Mouse (Mus musculus) erythroblast, embryonic 14.5 days (primary cell): ENCODE data around the gene Fkbp9. TPM values are rescaled to one million over a fixed set of nuclear protein-coding genes. Genes with fewer than 3 reads are reported as not detected.
A peak's percentile ranks its signal among the peaks of the same experiment; 100 is the strongest.

Experiments
- H3K27me3 ChIP-seq: 2 replicates; pipeline ENCODE4 v1.6.1; 2012; ENCODE audit warnings: inconsistent platforms; ENCODE audit not compliant: control insufficient read depth
- H3K36me3 ChIP-seq: 2 replicates; pipeline ENCODE4 v1.6.1; 2012; ENCODE audit warnings: mild to moderate bottlenecking, inconsistent platforms; ENCODE audit not compliant: control insufficient read depth
- H3K4me1 ChIP-seq: 2 replicates; pipeline ENCODE4 v1.6.1; 2012; ENCODE audit warnings: inconsistent platforms; ENCODE audit not compliant: control insufficient read depth
- H3K4me3 ChIP-seq: replicated peaks from 2 replicates; pipeline ENCODE3; 2012; ENCODE audit warnings: moderate library complexity, mild to moderate bottlenecking, inconsistent platforms
- H3K9me3 ChIP-seq: 2 replicates; pipeline ENCODE4 v1.6.1; 2012; ENCODE audit warnings: low read length, inconsistent platforms, mixed read lengths; ENCODE audit not compliant: control insufficient read depth
- GATA1 ChIP-seq: IDR thresholded peaks from 2 replicates; pipeline ENCODE4 v1.6.1; 2012; ENCODE audit warnings: low read length, inconsistent platforms, mixed read lengths
- TAL1 ChIP-seq: IDR thresholded peaks from 3 replicates; pipeline ENCODE4 v1.6.1; 2012; ENCODE audit warnings: low read length, inconsistent platforms, mixed read lengths
- polyA plus RNA-seq: library from polyadenylated mRNA; stranded (reverse); fragments of >175 nt; gene quantifications from 2 replicates; pipeline ENCODE4 v1.2.3, GENCODE M21; 2012

The Fkbp9 gene
- polyA plus RNA-seq, 1 experiment = 0.04 TPM

DNA sequence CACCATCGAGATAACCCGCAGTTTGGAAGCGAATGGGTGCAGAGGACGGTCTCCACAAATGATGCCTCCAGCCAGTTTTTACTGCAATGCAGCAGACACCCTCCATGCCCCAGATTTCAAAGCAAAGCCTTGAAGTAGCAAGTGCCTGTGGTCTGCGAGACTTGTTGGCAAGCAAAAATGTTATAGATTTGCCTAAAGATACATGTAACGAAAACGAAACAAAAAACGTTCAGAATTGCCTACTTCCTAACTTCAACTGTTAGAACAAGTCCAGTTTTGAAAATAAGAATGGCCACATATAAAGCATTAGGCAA, 33.8 kb upstream of the Fkbp9 start:
- TF ChIP-seq GATA1 (no peak), TAL1 (no peak)
- Histone ChIP-seq H3K27me3 (no peaks in the 10 kb centered on the region), H3K36me3 (peaks cover 26% of the 10 kb centered on the region), H3K4me1 (peaks cover 38% of the 10 kb centered on the region), H3K9me3 (no peaks in the 10 kb centered on the region), H3K4me3 (peak overlapping the region; percentile 93)

DNA sequence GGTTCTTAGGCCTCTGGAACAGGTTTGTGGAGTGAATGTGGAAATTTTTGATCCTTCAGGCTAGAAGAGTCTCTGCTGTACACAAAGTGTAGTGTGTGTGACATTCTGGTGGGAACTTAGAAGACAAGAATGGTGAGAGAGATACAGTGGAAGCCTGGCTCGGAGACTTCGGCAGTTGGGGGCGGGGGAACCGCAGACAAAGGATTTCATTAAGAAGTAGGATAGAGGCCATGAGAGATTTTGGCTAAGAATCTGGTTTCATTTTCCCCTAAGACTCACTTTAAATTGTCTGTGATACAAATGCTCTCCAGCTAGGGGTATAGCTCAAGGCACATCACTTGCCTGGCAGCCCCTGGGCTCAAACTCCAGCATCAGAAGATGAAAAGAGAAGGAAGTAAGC, 26.8 kb upstream of the Fkbp9 start:
- H3K36me3 ChIP-seq = no peaks in the 10 kb centered on the region
- no peaks in the 10 kb centered on the region for H3K9me3 ChIP-seq
- H3K4me3 ChIP-seq = no peak overlapping the region
- no peaks in the 10 kb centered on the region for H3K4me1 ChIP-seq
- H3K27me3 ChIP-seq = peaks cover 35% of the 10 kb centered on the region
- TF ChIP-seq TAL1 = no peak
- no peak for TF ChIP-seq GATA1

DNA sequence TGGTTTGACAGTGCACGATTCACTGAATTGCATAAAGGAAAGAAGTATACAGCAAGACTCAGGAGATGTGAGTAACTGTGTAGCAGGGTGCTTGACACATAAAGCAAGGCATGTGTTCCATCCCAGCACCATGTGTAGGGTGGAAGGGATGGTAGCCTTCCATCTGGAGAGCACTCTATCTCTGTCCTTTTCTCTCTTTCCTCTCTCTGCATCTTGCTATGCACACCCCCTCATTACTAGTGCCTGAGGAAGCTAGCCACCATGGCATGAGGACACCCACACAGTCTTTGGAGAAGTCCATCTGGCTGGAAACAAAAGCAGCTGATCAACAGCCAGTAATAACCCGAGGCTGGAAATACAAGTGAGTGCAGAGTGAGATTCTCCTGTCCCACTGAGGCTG, 25.7 kb upstream of the Fkbp9 start:
- Histone ChIP-seq H3K36me3 (no peaks in the 10 kb centered on the region), H3K27me3 (peaks cover 35% of the 10 kb centered on the region), H3K9me3 (no peaks in the 10 kb centered on the region), H3K4me1 (no peaks in the 10 kb centered on the region), H3K4me3 (no peak overlapping the region)
- TF ChIP-seq GATA1 (no peak), TAL1 (no peak)

DNA sequence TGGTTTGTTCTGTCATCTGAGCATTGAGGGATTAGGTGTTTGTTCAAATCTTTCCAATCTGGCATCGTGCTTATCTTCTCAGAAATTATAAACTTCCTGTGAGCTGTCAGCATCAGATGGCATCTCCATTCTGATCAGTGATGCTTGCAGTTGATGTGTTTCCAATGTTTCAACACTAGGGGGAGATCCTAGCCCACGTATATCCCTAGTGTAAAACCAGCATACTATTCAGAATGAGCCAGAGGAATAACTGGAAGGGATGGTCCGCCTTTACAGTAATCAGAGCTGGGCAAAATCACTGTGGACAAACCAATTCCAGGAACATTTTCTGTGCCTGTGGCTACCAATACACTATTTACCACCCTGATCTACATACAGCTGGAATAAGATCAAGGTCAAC, 23.2 kb upstream of the Fkbp9 start:
- H3K9me3 ChIP-seq = no peaks in the 10 kb centered on the region
- no peak overlapping the region for H3K4me3 ChIP-seq
- H3K27me3 ChIP-seq = peaks cover 35% of the 10 kb centered on the region
- H3K36me3 ChIP-seq = no peaks in the 10 kb centered on the region
- no peaks in the 10 kb centered on the region for H3K4me1 ChIP-seq
- TF ChIP-seq TAL1 = no peak
- TF ChIP-seq GATA1 = no peak

DNA sequence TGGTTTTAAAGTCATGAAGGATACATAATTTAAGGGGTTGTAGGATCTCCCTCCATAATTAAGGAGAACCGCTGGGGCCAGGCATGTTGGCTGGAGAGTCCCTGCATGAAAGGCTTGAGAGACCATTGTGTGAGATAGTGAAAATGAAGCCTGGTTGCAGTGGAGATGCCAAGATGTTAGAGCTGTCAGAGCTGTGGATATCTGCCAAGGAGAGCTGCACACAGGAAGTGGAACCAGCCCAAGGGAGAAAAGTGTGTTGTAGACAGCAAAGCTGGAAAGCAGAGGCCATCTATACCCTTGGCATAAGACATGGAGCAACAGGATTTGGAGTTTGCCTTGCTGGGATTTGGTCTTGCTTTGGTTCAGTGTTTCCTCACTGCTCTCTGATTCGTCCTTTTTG, 18.5 kb upstream of the Fkbp9 start:
- TF ChIP-seq GATA1 (no peak), TAL1 (no peak)
- Histone ChIP-seq H3K9me3 (no peaks in the 10 kb centered on the region), H3K36me3 (no peaks in the 10 kb centered on the region), H3K27me3 (peaks cover 3% of the 10 kb centered on the region; the same call in 1 of the 2 replicates), H3K4me1 (no peaks in the 10 kb centered on the region), H3K4me3 (no peak overlapping the region)

DNA sequence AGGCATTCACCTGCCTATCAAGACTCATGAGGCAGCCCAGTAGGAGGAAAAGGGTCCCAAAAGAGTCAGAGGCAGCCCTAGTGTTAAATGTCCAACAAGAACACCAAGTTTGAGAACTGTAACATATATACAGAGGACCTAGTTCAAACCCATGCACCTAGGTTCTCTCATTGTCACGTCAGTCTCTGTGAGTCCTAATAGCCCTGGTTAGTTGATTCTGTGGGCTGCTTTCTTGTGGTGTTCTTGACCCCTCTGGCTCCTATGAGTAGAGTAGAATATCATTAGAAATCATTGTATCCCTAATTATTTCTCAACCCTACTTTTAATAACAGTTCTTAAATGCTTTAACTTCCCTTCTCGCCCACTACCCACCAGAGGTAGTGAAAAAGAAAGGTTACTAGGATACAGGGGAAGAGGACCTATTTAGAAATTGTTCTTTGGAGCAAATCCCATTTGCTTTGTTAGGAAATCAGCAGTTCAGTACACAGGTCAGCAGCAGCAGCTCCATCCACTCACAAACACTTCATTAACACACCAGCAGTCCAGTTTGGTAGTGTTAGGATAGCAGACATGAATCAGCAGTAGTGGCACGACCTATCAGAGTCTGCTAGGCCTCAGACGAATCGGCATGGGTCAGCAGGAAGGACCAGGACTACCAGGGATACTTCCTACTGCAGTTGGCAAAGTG, 13.3 kb upstream of the Fkbp9 start:
- H3K4me3 ChIP-seq = no peak overlapping the region
- no peaks in the 10 kb centered on the region for H3K9me3 ChIP-seq
- no peaks in the 10 kb centered on the region for H3K27me3 ChIP-seq
- no peak for TF ChIP-seq GATA1
- no peak for TF ChIP-seq TAL1
- H3K36me3 ChIP-seq = no peaks in the 10 kb centered on the region
- H3K4me1 ChIP-seq = peaks cover 4% of the 10 kb centered on the region

DNA sequence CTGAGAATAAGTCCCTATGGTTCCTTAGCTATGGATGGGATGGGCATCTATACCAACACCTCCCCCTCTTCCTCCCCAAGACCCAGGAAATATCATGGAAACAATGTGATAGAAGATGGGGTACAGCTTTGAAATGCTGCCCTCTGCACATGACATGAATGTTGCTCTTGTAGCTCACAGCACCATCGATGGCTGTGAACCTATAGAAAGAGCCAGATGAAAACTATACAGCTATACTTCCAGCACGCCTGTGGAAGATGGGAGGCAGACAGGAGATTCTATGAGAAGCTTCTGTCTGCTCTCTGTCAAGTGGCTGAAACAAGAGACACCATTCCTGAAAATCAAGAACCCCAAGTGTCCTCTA, 12.8 kb upstream of the Fkbp9 start:
- H3K4me1 ChIP-seq = peaks cover 4% of the 10 kb centered on the region
- H3K27me3 ChIP-seq = no peaks in the 10 kb centered on the region
- H3K4me3 ChIP-seq = no peak overlapping the region
- H3K36me3 ChIP-seq = no peaks in the 10 kb centered on the region
- no peak for TF ChIP-seq GATA1
- TF ChIP-seq TAL1 = no peak
- no peaks in the 10 kb centered on the region for H3K9me3 ChIP-seq

DNA sequence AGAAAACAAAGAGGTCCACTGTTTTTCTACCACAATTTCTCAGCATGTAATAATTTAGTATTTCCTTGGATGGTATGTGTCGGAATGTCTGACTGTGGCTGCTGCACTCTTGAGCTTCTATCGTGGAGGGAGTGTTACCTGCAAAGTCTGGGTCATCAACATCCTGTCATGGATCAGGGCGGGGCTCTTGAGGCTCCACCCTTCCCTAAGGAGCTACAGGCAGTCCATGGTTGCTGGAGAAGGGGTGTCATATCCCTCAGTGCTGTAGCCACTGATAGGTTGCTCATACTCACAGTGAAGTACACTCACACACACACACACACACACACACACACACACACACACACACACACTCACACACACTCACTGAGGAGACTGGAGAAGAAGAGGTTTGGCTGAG, 6.2 kb upstream of the Fkbp9 start:
- H3K27me3 ChIP-seq = peaks cover 3% of the 10 kb centered on the region
- TF ChIP-seq TAL1 (no peak), GATA1 (no peak)
- no peaks in the 10 kb centered on the region for H3K36me3 ChIP-seq
- H3K9me3 ChIP-seq = no peaks in the 10 kb centered on the region
- no peak overlapping the region for H3K4me3 ChIP-seq
- H3K4me1 ChIP-seq = peaks cover 13% of the 10 kb centered on the region

DNA sequence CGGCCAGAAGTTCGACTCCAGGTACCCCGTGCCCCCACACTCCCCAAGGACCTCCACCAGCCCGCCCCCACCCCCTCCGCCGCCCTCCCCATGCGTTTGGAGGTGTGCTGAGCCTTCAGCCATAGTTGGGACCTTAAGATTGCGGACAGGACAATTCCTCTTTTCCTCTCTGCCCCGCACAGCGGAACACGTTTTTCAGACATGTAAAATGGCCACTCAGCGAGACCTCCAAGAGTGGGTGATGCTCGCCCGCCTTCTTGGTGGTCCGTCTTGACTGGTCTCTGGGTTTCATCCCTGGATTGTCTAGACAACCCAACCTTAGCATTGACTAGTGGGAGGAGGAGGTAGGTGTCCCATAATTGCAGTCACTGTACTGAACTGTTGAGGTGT, 543 bp downstream of the Fkbp9 start:
- H3K27me3 ChIP-seq = peaks cover 28% of the 10 kb centered on the region
- H3K4me1 ChIP-seq = peaks cover 13% of the 10 kb centered on the region
- no peaks in the 10 kb centered on the region for H3K9me3 ChIP-seq
- peak overlapping the region; percentile 69 for H3K4me3 ChIP-seq
- H3K36me3 ChIP-seq = no peaks in the 10 kb centered on the region
- TF ChIP-seq TAL1 = no peak
- TF ChIP-seq GATA1 = no peak

DNA sequence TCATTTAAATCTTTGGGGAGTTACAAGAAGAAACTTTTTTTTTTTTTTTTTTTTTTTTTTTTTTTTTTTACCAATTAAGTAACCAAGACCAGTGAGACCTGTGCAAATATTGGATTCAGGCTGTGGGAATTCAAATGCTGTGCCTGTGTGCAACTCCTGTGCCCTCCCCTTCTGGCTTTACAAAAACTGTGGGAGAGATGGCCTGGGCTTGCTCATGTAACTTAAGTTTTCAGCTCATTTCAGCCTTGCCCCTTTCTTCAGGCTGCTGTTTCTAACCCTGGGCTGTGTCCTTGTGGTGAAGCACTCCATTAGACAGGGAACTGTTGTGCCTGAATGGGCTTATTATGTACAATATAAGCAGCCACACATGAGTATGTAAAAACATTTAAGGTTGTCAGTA, 971 bp downstream of the Fkbp9 start:
- TF ChIP-seq TAL1 (no peak), GATA1 (no peak)
- Histone ChIP-seq H3K27me3 (peaks cover 28% of the 10 kb centered on the region), H3K36me3 (no peaks in the 10 kb centered on the region; the same call in 1 of the 2 replicates), H3K4me1 (peaks cover 13% of the 10 kb centered on the region), H3K4me3 (peak overlapping the region; percentile 69), H3K9me3 (no peaks in the 10 kb centered on the region)
